Mouse (Mus musculus) G1E (cell line): ENCODE data around the gene Paip2b. TPM values are rescaled to one million over a fixed set of nuclear protein-coding genes. Genes with fewer than 3 reads are reported as not detected.

ENCODE experiments used
- ATAC-seq: 2 replicates; pipeline ENCODE4 v1.8.0; 2016; ENCODE audit warnings: mild to moderate bottlenecking; ENCODE audit not compliant: insufficient number of reproducible peaks, poor library complexity, low FRiP score, severe bottlenecking; ENCODE audit errors: extremely low read depth
- DNase-seq: peaks from one replicate; pipeline ENCODE4 v3.0.0; 2012; ENCODE audit warnings: low spot score
- H3K27me3 ChIP-seq: 2 replicates; pipeline ENCODE4 v1.6.1; 2012; ENCODE audit warnings: mild to moderate bottlenecking, low read length, inconsistent platforms; ENCODE audit not compliant: insufficient read depth
- H3K36me3 ChIP-seq: replicated peaks from 2 replicates; pipeline ENCODE3; 2012; ENCODE audit warnings: mild to moderate bottlenecking, inconsistent platforms
- H3K4me1 ChIP-seq: 2 replicates; pipeline ENCODE4 v1.6.1; 2012; ENCODE audit warnings: low read depth, low read length, inconsistent platforms, mixed read lengths; ENCODE audit not compliant: insufficient read depth
- H3K4me3 ChIP-seq: 2 replicates; pipeline ENCODE4 v1.5.1; 2012; ENCODE audit warnings: low read depth, mild to moderate bottlenecking, inconsistent platforms, low read length, moderate library complexity, mixed read lengths
- H3K9me3 ChIP-seq: replicated peaks from 2 replicates; pipeline ENCODE4 v1.6.1; 2012; ENCODE audit warnings: inconsistent platforms
- CTCF ChIP-seq: IDR thresholded peaks from 2 replicates; pipeline ENCODE4 v1.5.1; 2012; ENCODE audit warnings: low read depth, low read length, inconsistent platforms, mixed read lengths
- GATA1 ChIP-seq: IDR thresholded peaks from 2 replicates; pipeline ENCODE4 v1.6.1; 2012; ENCODE audit warnings: borderline replicate concordance, low read length, inconsistent platforms, mixed read lengths
- GATA2 ChIP-seq: IDR thresholded peaks from 2 replicates; pipeline ENCODE4 v1.6.1; 2012; ENCODE audit warnings: low read depth, low read length, inconsistent platforms, borderline replicate concordance
- POLR2AphosphoS5 ChIP-seq: IDR thresholded peaks from 2 replicates; pipeline ENCODE4 v1.6.1; 2012; ENCODE audit warnings: low read depth, low read length, inconsistent platforms; ENCODE audit not compliant: insufficient replicate concordance
- TAL1 ChIP-seq: conservative IDR thresholded peaks from 2 replicates; pipeline ENCODE4 v1.6.1; 2012; ENCODE audit warnings: low read depth, low read length, inconsistent platforms, mixed read lengths
- polyA plus RNA-seq: library from polyadenylated mRNA; stranded (reverse); fragments of >175 nt; gene quantifications from 2 replicates; pipeline ENCODE4 v1.2.3, GENCODE M21; 2012
- total RNA-seq, 2 experiments: library from RNA; stranded (forward) in 1 of 2; stranded (reverse) in 1 of 2; fragments of 200-1000 nt in 1 of 2; fragments of >200 nt in 1 of 2; fragmentation: Nextera tagmentation in 1 of 2; gene quantifications; 2 replicates each; pipeline ENCODE4 v1.2.3; 2014 to 2017

Gene Paip2b
- total and polyA plus RNA-seq, 3 experiments: 7.6 to 12.0 (median 9.3) TPM

DNA sequence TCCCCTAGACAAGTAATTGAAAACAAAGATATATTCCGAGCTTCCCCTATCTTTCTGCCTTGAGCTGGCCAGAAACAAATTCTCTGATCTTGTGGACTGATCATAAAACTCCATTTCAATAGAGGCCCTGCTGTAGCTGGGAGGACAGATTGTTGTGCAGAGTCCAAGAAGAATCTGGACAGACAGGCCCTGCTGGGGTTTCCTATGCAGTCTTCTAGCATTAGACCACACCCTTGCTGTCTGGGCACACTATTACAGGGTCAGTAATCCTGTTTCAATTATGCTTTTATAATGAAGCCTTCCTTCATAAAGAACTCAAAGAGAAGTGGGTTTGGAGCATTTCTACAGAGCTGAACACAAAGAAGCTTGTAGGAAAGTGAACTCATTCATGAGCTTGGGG lies 12.5 kb downstream of the Paip2b start:
- Histone ChIP-seq H3K27me3 (no peaks in the 10 kb centered on the region), H3K9me3 (0 out of 2 replicates have a peak, but pooled peaks cover 2% of the 10 kb centered on the region), H3K4me3 (no peak overlapping the region), H3K4me1 (no peaks in the 10 kb centered on the region), H3K36me3 (peaks cover under 1% of the 10 kb centered on the region)
- ATAC-seq (no peak), DNase-seq (no peak)
- TF ChIP-seq TAL1: no peak
- no peak for TF ChIP-seq GATA1
- TF ChIP-seq GATA2: no peak
- no peak for TF ChIP-seq CTCF
- TF ChIP-seq POLR2AphosphoS5: no peak

- 0 out of 2 replicates have a peak, but pooled peaks cover 2% of the 10 kb centered on the region for H3K9me3 ChIP-seq
- H3K36me3 ChIP-seq: peaks cover 11% of the 10 kb centered on the region
- no peak for DNase-seq
- no peaks in the 10 kb centered on the region for H3K27me3 ChIP-seq
- no peak overlapping the region for H3K4me3 ChIP-seq
- TF ChIP-seq POLR2AphosphoS5 (no peak), TAL1 (no peak), GATA1 (no peak), CTCF (no peak), GATA2 (no peak)
- no peaks in the 10 kb centered on the region for H3K4me1 ChIP-seq
- ATAC-seq: no peak
Observed at GRCm38 (mm10) chr6:83815801-83816200, 15.7 kb downstream of the Paip2b start.

- no peak for DNase-seq
- Histone ChIP-seq H3K4me1 (no peaks in the 10 kb centered on the region), H3K27me3 (no peaks in the 10 kb centered on the region), H3K36me3 (peaks cover 69% of the 10 kb centered on the region), H3K4me3 (no peak overlapping the region), H3K9me3 (no peaks in the 10 kb centered on the region)
- TF ChIP-seq TAL1: no peak
- TF ChIP-seq GATA2: no peak
- no peak for TF ChIP-seq GATA1
- TF ChIP-seq CTCF: no peak
- TF ChIP-seq POLR2AphosphoS5: no peak
- ATAC-seq: no peak
Observed at GRCm38 (mm10) chr6:83802846-83803245, 28.7 kb downstream of the Paip2b start.

- Histone ChIP-seq H3K4me3 (no peak overlapping the region), H3K9me3 (no peaks in the 10 kb centered on the region), H3K27me3 (no peaks in the 10 kb centered on the region), H3K4me1 (no peaks in the 10 kb centered on the region; the same call in 1 of the 2 replicates), H3K36me3 (peaks cover 72% of the 10 kb centered on the region)
- ATAC-seq: no peak
- TF ChIP-seq CTCF: no peak
- TF ChIP-seq GATA1: no peak
- TF ChIP-seq TAL1: no peak
- TF ChIP-seq POLR2AphosphoS5: no peak
- TF ChIP-seq GATA2: no peak
- DNase-seq: no peak
Observed at GRCm38 (mm10) chr6:83802033-83802432, 29.5 kb downstream of the Paip2b start.

DNA sequence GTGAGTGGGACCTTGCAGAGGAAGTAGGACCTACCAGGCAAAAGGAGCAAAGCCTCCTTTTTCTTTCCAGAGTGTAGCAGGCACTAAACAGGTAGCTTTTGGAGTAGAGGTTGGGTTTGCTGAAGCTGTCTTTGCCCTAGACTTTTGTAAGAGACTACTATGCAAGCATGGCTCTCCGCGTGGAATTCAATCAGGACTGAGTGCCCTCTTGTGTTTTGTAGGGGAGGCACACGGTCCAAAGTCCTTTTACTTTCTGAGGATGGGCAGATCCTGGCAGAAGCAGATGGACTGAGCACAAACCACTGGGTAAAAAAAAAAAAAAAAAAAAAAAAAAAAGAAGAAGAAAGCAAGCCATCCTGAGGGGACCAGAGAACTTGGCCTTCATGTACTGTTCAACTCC lies 34.9 kb downstream of the Paip2b start:
- H3K27me3 ChIP-seq: no peaks in the 10 kb centered on the region
- H3K4me3 ChIP-seq: no peak overlapping the region
- H3K9me3 ChIP-seq: no peaks in the 10 kb centered on the region
- H3K4me1 ChIP-seq: peaks cover 29% of the 10 kb centered on the region
- no peak for TF ChIP-seq CTCF
- no peak for TF ChIP-seq GATA2
- no peak for TF ChIP-seq POLR2AphosphoS5
- TF ChIP-seq GATA1: no peak
- TF ChIP-seq TAL1: no peak
- H3K36me3 ChIP-seq: peaks cover 44% of the 10 kb centered on the region
- DNase-seq (no peak), ATAC-seq (no peak)

- Histone ChIP-seq H3K36me3 (peaks cover 32% of the 10 kb centered on the region), H3K4me1 (peaks cover 40% of the 10 kb centered on the region), H3K9me3 (no peaks in the 10 kb centered on the region), H3K4me3 (peak overlapping the region; percentile 90), H3K27me3 (no peaks in the 10 kb centered on the region)
- TF ChIP-seq CTCF (no peak), GATA1 (no peak), POLR2AphosphoS5 (no peak), TAL1 (no peak), GATA2 (no peak)
- peak; percentile 56 for DNase-seq
- ATAC-seq: no peak
Observed at GRCm38 (mm10) chr6:83795492-83795900, 36.0 kb downstream of the Paip2b start.
